Mouse (Mus musculus) heart, adult 11 months (tissue): Measurements from ENCODE around the gene Wdr90.
A peak's percentile ranks its signal among the peaks of the same experiment; 100 is the strongest.
"Not testable (repeated sequence)": the region's sequence is repeated elsewhere in the genome, so short reads cannot be mapped to it uniquely, and the experiment has no call there.

ENCODE experiments used
- DNase-seq: peaks from one replicate; pipeline ENCODE4 v3.0.0; 2022

Gene Wdr90

GRCm38 (mm10) chr17:25829558-25830017 is 31.7 kb downstream of the Wdr90 start:
- peak; percentile 94 for DNase-seq

- DNase-seq, result peak; percentile 98
Measured at GRCm38 (mm10) chr17:25828712-25829557, 32.4 kb downstream of the Wdr90 start, which contains the start of gene Jmjd8. Jmjd8 (plus strand) TSS chr17:25828867.

- DNase-seq, result no peak
Measured at GRCm38 (mm10) chr17:25828223-25828594, 33.1 kb downstream of the Wdr90 start.

GRCm38 (mm10) chr17:25827546-25828222 is 33.6 kb downstream of the Wdr90 start:
- DNase-seq, result peak; percentile 95

GRCm38 (mm10) chr17:25827011-25827410 is 34.3 kb downstream of the Wdr90 start:
- DNase-seq, result peak; percentile 91

GRCm38 (mm10) chr17:25825984-25826570 is 35.2 kb downstream of the Wdr90 start:
- peak; percentile 92 for DNase-seq

- peak; percentile 91 for DNase-seq
Measured at GRCm38 (mm10) chr17:25825311-25825710, 36.0 kb downstream of the Wdr90 start.

- DNase-seq, result peak; percentile 91
Measured at GRCm38 (mm10) chr17:25824362-25825142, 36.7 kb downstream of the Wdr90 start.

- peak; percentile 96 for DNase-seq
Measured at GRCm38 (mm10) chr17:25823452-25823851, 37.8 kb downstream of the Wdr90 start, which contains the start of gene Wdr24. Wdr24 (plus strand) TSS chr17:25823627.

- peak; percentile 91 for DNase-seq
Measured at GRCm38 (mm10) chr17:25818851-25819780, 42.2 kb downstream of the Wdr90 start.

GRCm38 (mm10) chr17:25817662-25818061 is 43.6 kb downstream of the Wdr90 start:
- DNase-seq, result no peak

- DNase-seq, result peak; percentile 91
Measured at GRCm38 (mm10) chr17:25813471-25813870, 47.8 kb downstream of the Wdr90 start.

- DNase-seq, result no peak
Measured at GRCm38 (mm10) chr17:25810890-25811289, 50.4 kb downstream of the Wdr90 start.

- no peak for DNase-seq
Measured at GRCm38 (mm10) chr17:25809606-25810340, 51.5 kb downstream of the Wdr90 start.

- peak; percentile 99 for DNase-seq
Measured at GRCm38 (mm10) chr17:25808789-25809605, 52.3 kb downstream of the Wdr90 start, which contains the start of gene Fbxl16. Fbxl16 (plus strand) TSS chr17:25809085.

- DNase-seq, result no peak
Measured at GRCm38 (mm10) chr17:25808028-25808427, 53.3 kb downstream of the Wdr90 start.

GRCm38 (mm10) chr17:25807452-25807851 is 53.8 kb downstream of the Wdr90 start:
- DNase-seq, result not testable (repeated sequence)

- no peak for DNase-seq
Measured at GRCm38 (mm10) chr17:25806507-25806906, 54.8 kb downstream of the Wdr90 start.

GRCm38 (mm10) chr17:25802825-25803517 is 58.3 kb downstream of the Wdr90 start:
- peak; percentile 95 for DNase-seq
